Mouse (Mus musculus) erythroblast, embryonic 14.5 days (primary cell): ENCODE results near the gene Bag6.

Source experiments
- GATA1 ChIP-seq: IDR thresholded peaks from 2 replicates; pipeline ENCODE4 v1.6.1; 2012; ENCODE audit warnings: low read length, inconsistent platforms, mixed read lengths
- TAL1 ChIP-seq: IDR thresholded peaks from 3 replicates; pipeline ENCODE4 v1.6.1; 2012; ENCODE audit warnings: low read length, inconsistent platforms, mixed read lengths

DNA sequence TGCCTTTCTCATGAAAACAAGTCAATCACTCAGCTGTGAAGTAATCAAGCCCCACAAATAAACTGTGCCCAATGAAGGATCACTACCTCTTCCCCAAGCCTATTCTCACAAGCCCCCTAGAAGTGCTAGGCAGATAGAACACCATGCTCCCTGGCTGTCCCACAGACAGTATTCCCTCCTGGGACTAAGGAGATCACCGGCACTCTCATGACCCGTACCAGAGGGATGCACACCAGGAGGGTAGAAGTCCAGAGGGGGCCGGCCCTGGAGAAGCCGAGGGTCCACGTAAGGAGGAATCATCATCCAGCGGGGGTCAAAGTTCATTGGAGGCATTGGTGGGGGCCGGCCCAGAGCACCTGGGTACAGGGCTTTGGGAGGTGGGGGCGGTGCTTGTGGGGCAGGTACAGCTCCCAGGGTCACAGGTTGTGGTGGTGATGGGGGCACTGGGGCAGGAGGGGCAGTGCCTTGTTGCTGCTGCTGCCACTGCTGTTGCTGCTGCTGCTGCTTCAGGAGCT lies 22.7 kb downstream of the Bag6 start:
- TF ChIP-seq TAL1 (no peak), GATA1 (no peak)
